Mouse (Mus musculus): ENCODE results near the gene Cadm3.

GRCm38 (mm10) chr1:173323839-173324585 lies 43.5 kb downstream of the Cadm3 start:
- TF ChIP-seq TAL1 (IDR thresholded peaks at IDR 0.05; ENCODE audit: low read length) (no peak), GATA1 (IDR thresholded peaks at IDR 0.05; ENCODE audit: low read length) (no peak)
